17 mouse cellular contexts compared by ENCODE assay signal in the genomic region with DNA sequence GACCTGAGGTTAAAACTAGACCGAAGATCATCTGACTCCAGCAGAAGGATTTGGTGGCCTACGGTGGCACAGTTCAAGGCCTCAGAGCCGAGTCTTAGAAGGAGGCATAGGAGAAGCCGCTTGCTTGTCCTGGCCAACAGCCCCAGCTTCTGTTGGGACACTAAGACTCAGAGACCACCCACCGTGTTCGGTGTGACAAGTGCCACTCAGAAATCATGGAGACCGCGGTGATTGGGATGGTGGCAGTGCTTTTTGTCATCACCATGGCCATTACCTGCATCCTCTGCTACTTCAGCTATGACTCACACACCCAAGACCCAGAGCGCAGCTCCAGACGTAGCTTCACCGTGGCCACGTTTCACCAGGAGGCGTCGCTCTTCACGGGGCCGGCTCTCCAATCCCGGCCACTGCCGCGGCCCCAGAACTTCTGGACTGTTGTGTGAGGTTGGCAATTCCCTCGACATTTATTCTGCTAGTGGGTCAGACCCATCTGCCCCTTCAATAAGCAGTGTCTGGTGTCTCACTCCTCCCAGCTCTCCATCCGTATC. TPM values are rescaled to one million over a fixed set of nuclear protein-coding genes. Genes with fewer than 3 reads are reported as not detected.
DNase-seq lines count a peak whose midpoint lies in the region; ATAC-seq and TF ChIP-seq lines count a peak whose summit lies in the region.
"Had no signal": no experiment of that assay in that cellular context is flagged by ENCODE, and none has a peak within 500 bp of the region (broad histone marks: within the 10 kb centered on the region; RNA-seq: fewer than 3 reads in every experiment).

No protein-coding gene starts in this region.

- H3K4me3 ChIP-seq in gastrocnemius, adult 2 months: peak overlapping the region; percentile 60
- H3K4me3 ChIP-seq in lung, embryonic 14.5 days (ENCODE audit: low read depth, low read length): no peak overlapping the region
- no peak overlapping the region for H3K4me3 ChIP-seq in liver, embryonic 11.5 days (ENCODE audit: low read depth, low read length)
- H3K4me3 ChIP-seq: embryonic facial prominence, embryonic 13.5 days; forebrain, embryonic 15.5 days had no signal

- 54% methylated on average over 21 of the region's 21 CpGs for WGBS in lung, embryonic 14.5 days
- WGBS in liver, embryonic 11.5 days: 66% methylated on average over 21 of the region's 21 CpGs

- peaks cover 25% of the 10 kb centered on the region for H3K4me1 ChIP-seq in lung, embryonic 14.5 days (ENCODE audit: insufficient read depth)
- H3K4me1 ChIP-seq in liver, embryonic 11.5 days (replicated peaks; ENCODE audit: control insufficient read depth, insufficient read depth, low read length): peaks cover 47% of the 10 kb centered on the region
- H3K4me1 ChIP-seq: forebrain, embryonic 15.5 days had no signal

- H3K9me3 ChIP-seq in lung, embryonic 14.5 days (ENCODE audit: low read depth, low read length): no peaks in the 10 kb centered on the region
- no peaks in the 10 kb centered on the region for H3K9me3 ChIP-seq in liver, embryonic 11.5 days (ENCODE audit: control insufficient read depth, low read length)
- H3K9me3 ChIP-seq: embryonic facial prominence, embryonic 13.5 days; forebrain, embryonic 15.5 days had no signal

- 0 out of 2 replicates have a peak overlapping the region, but pooled peaks have one; percentile 5 for H3K4me2 ChIP-seq in lung, embryonic 14.5 days
- H3K4me2 ChIP-seq in liver, embryonic 11.5 days: peak overlapping the region; percentile 43
- H3K4me2 ChIP-seq: embryonic facial prominence, embryonic 13.5 days; forebrain, embryonic 15.5 days; midbrain, embryonic 11.5 days had no signal

- H3K27ac ChIP-seq in gastrocnemius, adult 2 months: peak overlapping the region; percentile 95
- H3K27ac ChIP-seq in lung, embryonic 14.5 days (ENCODE audit: low read depth): no peak overlapping the region
- H3K27ac ChIP-seq in liver, embryonic 11.5 days (ENCODE audit: low read depth, low read length): no peak overlapping the region
- H3K27ac ChIP-seq: embryonic facial prominence, embryonic 13.5 days; forebrain, embryonic 15.5 days had no signal

- H3K9ac ChIP-seq in lung, embryonic 14.5 days: no peak overlapping the region
- H3K9ac ChIP-seq in liver, embryonic 11.5 days (ENCODE audit: low read depth, low read length): no peak overlapping the region
- H3K9ac ChIP-seq: embryonic facial prominence, embryonic 13.5 days; forebrain, embryonic 15.5 days had no signal

- peak; percentile 51 for DNase-seq in gastrocnemius, adult 2 months
- no peak for DNase-seq in gastrocnemius, adult 8-10 months (ENCODE audit: low spot score in 2 of 2)
- peak; percentile 24 for DNase-seq in lung, embryonic 14.5 days
- DNase-seq in lung, postnatal 25 days (ENCODE audit: low spot score): no peak
- DNase-seq in liver, embryonic 11.5 days (ENCODE audit: low spot score): no peak
- DNase-seq in adrenal gland, postnatal 14 days: no peak
- no peak for DNase-seq in thymus, adult 18-20 months
- no peak for DNase-seq in spleen, postnatal 14 days (ENCODE audit: low spot score in 2 of 2)
- DNase-seq: cerebellum, adult 18-20 months; layer of hippocampus, adult 9-11 months had no signal

- H3K27me3 ChIP-seq in lung, embryonic 14.5 days (ENCODE audit: insufficient read depth, low read length): no peaks in the 10 kb centered on the region
- H3K27me3 ChIP-seq in liver, embryonic 11.5 days (replicated peaks; ENCODE audit: control insufficient read depth, insufficient read depth, low read length): no peaks in the 10 kb centered on the region
- H3K27me3 ChIP-seq: embryonic facial prominence, embryonic 13.5 days; forebrain, embryonic 15.5 days had no signal

- TF ChIP-seq CTCF in gastrocnemius, adult 2 months (IDR thresholded peaks at IDR 0.05): peak; percentile 49
- peak; percentile 44 for TF ChIP-seq CTCF in lung, embryonic 14.5 days (IDR thresholded peaks at IDR 0.05; ENCODE audit: low read depth)

- no peak for ATAC-seq in lung, embryonic 14.5 days (ENCODE audit: insufficient read depth)
- ATAC-seq in liver, embryonic 11.5 days (replicated peaks; ENCODE audit: low FRiP score): no peak
- ATAC-seq: forebrain, embryonic 15.5 days had no signal

- no peaks in the 10 kb centered on the region for H3K36me3 ChIP-seq in lung, embryonic 14.5 days (ENCODE audit: insufficient read depth)
- H3K36me3 ChIP-seq in liver, embryonic 11.5 days (ENCODE audit: control insufficient read depth, insufficient read depth, low read length): no peaks in the 10 kb centered on the region
- H3K36me3 ChIP-seq: embryonic facial prominence, embryonic 13.5 days; forebrain, embryonic 15.5 days had no signal

- intact Hi-C loops in gastrocnemius, adult 2 months (cut with DNase I): no loop called here

RNA-seq across cellular contexts. Expression of a gene that starts 1.0 kb away (rescaled TPM):
- 1 to 10 TPM; 1.4 to 2.3 TPM for total RNA-seq in gastrocnemius, adult 2 months (2021)
- 1 to 10 TPM in 1 of 4 experiments, under 1 TPM in 3; 0.77 to 1.5 (median 0.91) TPM for total RNA-seq in gastrocnemius, adult 8-10 months (2022)
- polyA plus RNA-seq in lung, embryonic 14.5 days (2014; fragmentation: Nextera tagmentation; extraction: Ambion mirVana): 0.28 and 0.38 TPM in 2 replicates
- 0.13 TPM in 1 of 2 replicates, not detected in the other for polyA plus RNA-seq in liver, embryonic 11.5 days (2014; fragmentation: Nextera tagmentation; extraction: Ambion mirVana)
- total RNA-seq in adrenal gland, postnatal 14 days (2021): 4.2 and 6.2 TPM in 2 replicates
- total RNA-seq: granulocyte monocyte progenitor cell, adult 5-6 weeks; MEL had no signal

RNA-seq across cellular contexts. Expression of a gene that starts 3.8 kb away (rescaled TPM):
- total RNA-seq in gastrocnemius, adult 2 months (2021): 1 to 10 TPM; 1.1 to 2.4 TPM
- total RNA-seq in gastrocnemius, adult 8-10 months (2022): 1 to 10 TPM in 3 of 4 experiments, under 1 TPM in 1; 0.73 to 2.9 (median 1.7) TPM
- polyA plus RNA-seq in lung, embryonic 14.5 days (2014; fragmentation: Nextera tagmentation; extraction: Ambion mirVana): 0.58 and 0.93 TPM in 2 replicates
- polyA plus RNA-seq in liver, embryonic 11.5 days (2014; fragmentation: Nextera tagmentation; extraction: Ambion mirVana): 0.25 and 0.45 TPM in 2 replicates
- total RNA-seq in adrenal gland, postnatal 14 days (2021): 4.4 and 6.2 TPM in 2 replicates
- total RNA-seq: granulocyte monocyte progenitor cell, adult 5-6 weeks; MEL had no signal

RNA-seq across cellular contexts. Expression of a gene that starts 20.8 kb away (rescaled TPM):
- not detected for total RNA-seq in gastrocnemius, adult 2 months (2021)
- total RNA-seq in gastrocnemius, adult 8-10 months (2022): not detected
- not detected in 2 replicates for polyA plus RNA-seq in lung, embryonic 14.5 days (2014; fragmentation: Nextera tagmentation; extraction: Ambion mirVana)
- polyA plus RNA-seq in liver, embryonic 11.5 days (2014; fragmentation: Nextera tagmentation; extraction: Ambion mirVana): not detected in 2 replicates
- total RNA-seq in adrenal gland, postnatal 14 days (2021): not detected in 2 replicates
- total RNA-seq: granulocyte monocyte progenitor cell, adult 5-6 weeks; MEL had no signal
- polyA plus RNA-seq: embryonic facial prominence, embryonic 13.5 days; forebrain, embryonic 15.5 days; limb, embryonic 14.5 days; midbrain, embryonic 11.5 days; spleen, adult 2 months had no signal

RNA-seq across cellular contexts. Expression of a gene that starts 30.2 kb away (rescaled TPM):
- not detected for total RNA-seq in gastrocnemius, adult 2 months (2021)
- total RNA-seq in gastrocnemius, adult 8-10 months (2022): not detected
- not detected in 2 replicates for polyA plus RNA-seq in lung, embryonic 14.5 days (2014; fragmentation: Nextera tagmentation; extraction: Ambion mirVana)
- not detected in 2 replicates for polyA plus RNA-seq in liver, embryonic 11.5 days (2014; fragmentation: Nextera tagmentation; extraction: Ambion mirVana)
- total RNA-seq in adrenal gland, postnatal 14 days (2021): not detected in 2 replicates
- total RNA-seq: granulocyte monocyte progenitor cell, adult 5-6 weeks; MEL had no signal
- polyA plus RNA-seq: embryonic facial prominence, embryonic 13.5 days; forebrain, embryonic 15.5 days; limb, embryonic 14.5 days; midbrain, embryonic 11.5 days; spleen, adult 2 months had no signal

RNA-seq across cellular contexts. Expression of a gene that starts 40.0 kb away (rescaled TPM):
- total RNA-seq in gastrocnemius, adult 2 months (2021): not detected
- not detected for total RNA-seq in gastrocnemius, adult 8-10 months (2022)
- not detected in 2 replicates for polyA plus RNA-seq in lung, embryonic 14.5 days (2014; fragmentation: Nextera tagmentation; extraction: Ambion mirVana)
- not detected in 2 replicates for polyA plus RNA-seq in liver, embryonic 11.5 days (2014; fragmentation: Nextera tagmentation; extraction: Ambion mirVana)
- not detected in 2 replicates for total RNA-seq in adrenal gland, postnatal 14 days (2021)
- total RNA-seq: granulocyte monocyte progenitor cell, adult 5-6 weeks; MEL had no signal
- polyA plus RNA-seq: embryonic facial prominence, embryonic 13.5 days; forebrain, embryonic 15.5 days; limb, embryonic 14.5 days; midbrain, embryonic 11.5 days; spleen, adult 2 months had no signal

Comparison
In these comparisons a context has a peak if more than half of its experiments do, and no peak if none do; other contexts are left out.
1. DNase-seq: peak in gastrocnemius, adult 2 months (single experiment) and lung, embryonic 14.5 days (single experiment); none in gastrocnemius, adult 8-10 months (0 of 2), lung, postnatal 25 days (single experiment), liver, embryonic 11.5 days (single experiment), adrenal gland, postnatal 14 days (single experiment), thymus, adult 18-20 months (0 of 2) and spleen, postnatal 14 days (0 of 2).